Mouse (Mus musculus): Measurements from ENCODE around the gene Ptprcap. TPM values are rescaled to one million over a fixed set of nuclear protein-coding genes. Genes with fewer than 3 reads are reported as not detected.

The Ptprcap gene
- polyA plus RNA-seq, 2 experiments = 7.0 to 7.8 TPM

DNA sequence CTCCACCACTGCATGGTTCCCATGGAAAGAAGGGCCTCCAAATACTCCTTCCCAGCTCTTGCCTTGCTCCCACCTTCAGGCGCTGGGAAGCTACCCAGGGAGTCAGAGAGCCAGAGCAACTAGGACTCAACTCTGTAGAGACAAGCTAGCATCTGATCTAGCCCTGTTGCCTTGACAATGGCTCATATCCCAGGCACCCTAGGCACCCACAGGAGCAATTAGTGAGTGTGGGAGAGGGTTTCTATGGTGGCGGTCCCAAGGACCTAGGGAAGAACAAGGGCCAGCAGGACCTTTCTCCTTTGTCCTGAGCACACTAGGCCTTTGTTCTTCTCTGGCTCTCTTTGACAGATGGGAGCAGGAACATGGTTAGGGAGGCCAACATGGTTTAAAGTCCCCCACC lies 30.3 kb downstream of the Ptprcap start:
- Histone ChIP-seq H3K36me3 (ENCODE audit: control insufficient read depth, insufficient read depth, low read length) (no peaks in the 10 kb centered on the region), H3K27me3 (ENCODE audit: control insufficient read depth, insufficient read depth, low read length) (no peaks in the 10 kb centered on the region), H3K4me2 (replicated peaks; ENCODE audit: low read depth, low read length, severe bottlenecking) (no peak overlapping the region), H3K27ac (replicated peaks; ENCODE audit: low read depth, low read length) (no peak overlapping the region), H3K4me3 (replicated peaks; ENCODE audit: low read length) (no peak overlapping the region), H3K9me3 (ENCODE audit: control insufficient read depth, low read length) (no peaks in the 10 kb centered on the region), H3K4me1 (ENCODE audit: control insufficient read depth, insufficient read depth, low read length) (peaks cover 7% of the 10 kb centered on the region; the same call in 1 of the 2 replicates), H3K9ac (ENCODE audit: low read depth, low read length, severe bottlenecking) (no peak overlapping the region)
- DNase-seq (ENCODE audit: low spot score) (no peak), ATAC-seq (ENCODE audit: low FRiP score, low read depth) (no peak)
- 95% methylated on average over 2 of the region's 2 CpGs for WGBS
- TF ChIP-seq POLR2A (IDR thresholded peaks at IDR 0.05; ENCODE audit: borderline replicate concordance, extremely low read depth, insufficient read depth, insufficient read length) = no peak

DNA sequence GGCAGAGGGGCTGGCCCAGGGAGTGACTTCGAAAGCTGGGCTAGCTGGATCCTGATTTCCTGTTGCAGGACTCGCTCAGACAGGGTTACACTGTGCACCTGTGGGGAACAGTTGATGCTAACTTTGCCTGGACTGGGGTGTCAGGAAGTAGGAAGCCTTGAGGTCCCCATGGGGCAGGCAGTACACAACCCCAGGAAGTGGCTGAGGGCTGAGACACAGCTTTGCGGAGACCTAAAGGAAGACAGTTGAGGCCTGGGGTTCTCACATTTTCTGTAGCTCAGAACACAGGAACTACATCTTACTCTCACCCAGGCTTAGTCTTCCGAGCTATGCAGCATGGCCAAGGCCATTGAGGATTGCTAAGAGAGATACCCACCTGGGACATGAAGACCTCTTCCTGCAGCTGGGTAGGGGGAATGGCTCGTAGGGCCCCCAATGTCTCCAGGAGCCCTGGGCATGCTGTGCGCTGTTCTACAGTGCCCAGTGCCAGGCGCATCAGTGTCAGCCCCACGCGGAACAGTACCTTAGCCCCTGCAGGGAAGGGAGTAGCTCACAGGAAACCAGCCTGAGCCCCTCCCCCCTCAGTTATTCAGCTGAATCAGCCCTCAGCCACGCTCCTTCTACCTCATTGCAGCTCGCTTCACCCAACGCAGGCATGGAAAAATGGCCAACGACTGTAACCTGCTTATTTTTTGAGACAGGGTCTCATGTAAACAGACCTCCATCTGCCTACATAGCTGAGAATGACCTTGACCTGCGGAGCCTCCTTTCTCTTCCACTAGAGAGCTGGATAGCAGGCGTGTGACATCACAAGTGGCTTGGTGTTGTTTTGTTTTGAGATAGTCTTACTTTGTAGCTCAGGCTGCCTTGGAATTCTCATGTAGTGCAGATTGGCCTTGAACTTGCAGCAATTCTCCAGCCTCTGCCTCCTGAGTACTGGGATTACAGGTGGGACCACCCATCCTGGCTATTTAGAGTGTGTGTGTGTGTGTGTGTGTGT lies 31.9 kb downstream of the Ptprcap start:
- no peak for ATAC-seq (ENCODE audit: low FRiP score, low read depth)
- WGBS = 57% methylated on average over 15 of the region's 15 CpGs

DNA sequence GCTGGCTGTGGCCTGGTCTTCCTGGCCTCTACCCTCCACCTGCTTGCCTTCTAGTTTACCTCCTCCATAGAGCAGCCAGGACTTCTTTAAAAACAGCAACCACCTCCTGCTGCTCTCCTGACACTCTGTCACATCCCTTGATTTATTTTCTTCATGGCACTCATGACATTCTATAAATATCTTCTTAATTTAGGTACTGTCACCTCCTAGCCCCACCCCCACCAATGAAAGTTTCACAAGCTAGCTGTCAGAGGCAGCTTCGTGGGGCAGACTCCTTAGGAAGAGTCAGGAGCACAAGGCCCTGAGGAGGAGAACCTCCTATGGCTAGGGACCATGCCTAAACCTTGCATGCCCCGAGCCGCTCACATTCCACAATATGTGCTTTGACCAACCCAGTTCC lies 33.9 kb downstream of the Ptprcap start:
- TF ChIP-seq POLR2A (IDR thresholded peaks at IDR 0.05; ENCODE audit: borderline replicate concordance, extremely low read depth, insufficient read depth, insufficient read length) = no peak
- ATAC-seq (ENCODE audit: low FRiP score, low read depth) = no peak
- WGBS = 54% methylated on average over 3 of the region's 3 CpGs

More for the DNA sequence above, 31.9 kb downstream of the Ptprcap start:
- Histone ChIP-seq H3K9ac (ENCODE audit: low read depth, low read length, severe bottlenecking) (no peak overlapping the region), H3K4me1 (ENCODE audit: control insufficient read depth, insufficient read depth, low read length) (peaks cover 7% of the 10 kb centered on the region; the same call in 1 of the 2 replicates), H3K4me2 (replicated peaks; ENCODE audit: low read depth, low read length, severe bottlenecking) (no peak overlapping the region), H3K27ac (replicated peaks; ENCODE audit: low read depth, low read length) (no peak overlapping the region), H3K4me3 (replicated peaks; ENCODE audit: low read length) (no peak overlapping the region), H3K27me3 (ENCODE audit: control insufficient read depth, insufficient read depth, low read length) (no peaks in the 10 kb centered on the region), H3K9me3 (ENCODE audit: control insufficient read depth, low read length) (no peaks in the 10 kb centered on the region), H3K36me3 (ENCODE audit: control insufficient read depth, insufficient read depth, low read length) (no peaks in the 10 kb centered on the region)
- no peak for TF ChIP-seq POLR2A (IDR thresholded peaks at IDR 0.05; ENCODE audit: borderline replicate concordance, extremely low read depth, insufficient read depth, insufficient read length)
- no peak for DNase-seq (ENCODE audit: low spot score)

DNA sequence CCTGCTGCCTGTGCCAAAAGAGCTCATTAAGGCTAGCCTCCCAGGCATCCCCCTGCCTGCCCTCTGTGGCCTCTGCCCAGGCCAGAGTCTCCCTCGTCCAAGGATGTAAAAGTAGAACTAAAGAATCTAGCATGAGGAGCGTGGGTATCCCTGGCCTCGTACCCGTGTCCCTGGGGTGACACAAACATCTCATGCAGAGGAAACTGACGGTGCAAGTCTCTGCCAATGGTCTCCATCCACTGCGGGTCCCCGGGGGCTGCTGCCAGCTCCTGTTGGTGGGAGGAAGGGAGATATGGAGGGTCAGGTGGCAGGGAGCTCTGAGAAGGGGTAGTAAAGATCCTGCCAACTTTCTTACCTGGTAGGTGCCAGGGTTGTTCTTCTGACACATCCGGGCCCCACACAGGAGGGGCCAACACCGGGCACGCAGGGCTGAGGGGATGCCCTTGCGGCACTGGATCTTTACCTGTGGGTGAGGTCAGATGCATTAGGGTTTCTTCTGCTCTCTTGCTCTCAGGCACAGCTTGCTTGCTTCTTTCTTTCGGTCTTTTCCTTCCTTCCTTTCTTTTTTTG lies 35.7 kb downstream of the Ptprcap start:
- Histone ChIP-seq H3K27ac (replicated peaks; ENCODE audit: low read depth, low read length) (no peak overlapping the region), H3K4me2 (replicated peaks; ENCODE audit: low read depth, low read length, severe bottlenecking) (no peak overlapping the region), H3K4me3 (replicated peaks; ENCODE audit: low read length) (no peak overlapping the region), H3K9me3 (ENCODE audit: control insufficient read depth, low read length) (no peaks in the 10 kb centered on the region), H3K9ac (ENCODE audit: low read depth, low read length, severe bottlenecking) (no peak overlapping the region), H3K4me1 (ENCODE audit: control insufficient read depth, insufficient read depth, low read length) (peaks cover 22% of the 10 kb centered on the region), H3K36me3 (ENCODE audit: control insufficient read depth, insufficient read depth, low read length) (peaks cover 13% of the 10 kb centered on the region), H3K27me3 (ENCODE audit: control insufficient read depth, insufficient read depth, low read length) (no peaks in the 10 kb centered on the region)
- TF ChIP-seq POLR2A (IDR thresholded peaks at IDR 0.05; ENCODE audit: borderline replicate concordance, extremely low read depth, insufficient read depth, insufficient read length) = no peak
- ATAC-seq (ENCODE audit: low FRiP score, low read depth) = no peak
- no peak for DNase-seq (ENCODE audit: low spot score)
- WGBS = 85% methylated on average over 12 of the region's 12 CpGs

More for the DNA sequence above, 33.9 kb downstream of the Ptprcap start:
- no peak overlapping the region for H3K4me3 ChIP-seq (replicated peaks; ENCODE audit: low read length)
- H3K27me3 ChIP-seq (ENCODE audit: control insufficient read depth, insufficient read depth, low read length) = no peaks in the 10 kb centered on the region
- H3K27ac ChIP-seq (replicated peaks; ENCODE audit: low read depth, low read length) = no peak overlapping the region
- H3K9ac ChIP-seq (ENCODE audit: low read depth, low read length, severe bottlenecking) = no peak overlapping the region
- no peak for DNase-seq (ENCODE audit: low spot score)
- H3K9me3 ChIP-seq (ENCODE audit: control insufficient read depth, low read length) = no peaks in the 10 kb centered on the region
- no peaks in the 10 kb centered on the region for H3K36me3 ChIP-seq (ENCODE audit: control insufficient read depth, insufficient read depth, low read length)
- peaks cover 11% of the 10 kb centered on the region for H3K4me1 ChIP-seq (ENCODE audit: control insufficient read depth, insufficient read depth, low read length)
- H3K4me2 ChIP-seq (replicated peaks; ENCODE audit: low read depth, low read length, severe bottlenecking) = no peak overlapping the region

DNA sequence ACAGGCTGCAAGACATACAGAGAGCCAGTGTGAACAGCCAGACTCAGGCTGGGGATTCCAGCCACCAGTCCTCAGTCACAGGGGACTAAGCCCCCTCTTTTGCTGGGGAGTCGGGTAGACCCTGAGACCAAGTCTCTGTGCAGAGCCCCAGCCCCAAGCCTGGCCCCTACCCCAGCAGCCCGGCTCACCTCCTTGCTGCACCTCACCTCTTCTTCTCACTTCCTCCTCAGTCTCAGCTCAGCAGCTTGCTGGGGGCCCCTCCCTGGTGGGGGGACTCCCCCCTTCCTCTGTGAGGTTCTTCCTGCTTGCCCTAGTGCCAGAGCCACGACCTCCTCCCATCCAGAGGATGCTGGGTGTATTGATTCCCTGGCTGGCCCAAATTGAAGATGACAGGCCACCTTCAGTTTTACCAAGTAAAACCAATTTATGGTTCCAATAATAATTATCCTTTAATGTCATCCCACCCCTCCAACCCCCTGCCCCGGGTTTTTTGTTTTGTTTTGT lies 37.5 kb downstream of the Ptprcap start, which contains the start of gene Tbc1d10c:
Gene Tbc1d10c (minus strand): TSS at position 454 of the 504 bp plus-strand sequence.
- H3K9me3 ChIP-seq (ENCODE audit: control insufficient read depth, low read length) = no peaks in the 10 kb centered on the region
- peaks cover 29% of the 10 kb centered on the region for H3K36me3 ChIP-seq (ENCODE audit: control insufficient read depth, insufficient read depth, low read length)
- TF ChIP-seq POLR2A (IDR thresholded peaks at IDR 0.05; ENCODE audit: borderline replicate concordance, extremely low read depth, insufficient read depth, insufficient read length) = no peak
- no peaks in the 10 kb centered on the region for H3K27me3 ChIP-seq (ENCODE audit: control insufficient read depth, insufficient read depth, low read length)
- 45% methylated on average over 4 of the region's 4 CpGs for WGBS
- peak within 1 kb of the TSS; percentile 87 for H3K4me2 ChIP-seq (replicated peaks; ENCODE audit: low read depth, low read length, severe bottlenecking)
- ATAC-seq (ENCODE audit: low FRiP score, low read depth) = no peak
- peak within 1 kb of the TSS; percentile 97 for H3K9ac ChIP-seq (ENCODE audit: low read depth, low read length, severe bottlenecking)
- peak within 1 kb of the TSS; percentile 97 for H3K4me3 ChIP-seq (replicated peaks; ENCODE audit: low read length)
- peaks cover 15% of the 10 kb centered on the region for H3K4me1 ChIP-seq (ENCODE audit: control insufficient read depth, insufficient read depth, low read length)
- no peak for DNase-seq (ENCODE audit: low spot score)
- H3K27ac ChIP-seq (replicated peaks; ENCODE audit: low read depth, low read length) = peak within 1 kb of the TSS; percentile 93

Data from limb, embryonic 14.5 days (tissue).